Mouse (Mus musculus) C2C12 (cell line): Measurements from ENCODE around the gene Spi1.

Experiments
- CTCF ChIP-seq: IDR thresholded peaks from one replicate; pipeline ENCODE4 v1.5.1; 2011; ENCODE audit not compliant: control insufficient read depth, insufficient read depth, insufficient read length
- MYOG ChIP-seq: IDR thresholded peaks from one replicate; pipeline ENCODE4 v1.6.1; 2011; ENCODE audit not compliant: control insufficient read depth, insufficient read length; ENCODE audit errors: extremely low read depth

DNA sequence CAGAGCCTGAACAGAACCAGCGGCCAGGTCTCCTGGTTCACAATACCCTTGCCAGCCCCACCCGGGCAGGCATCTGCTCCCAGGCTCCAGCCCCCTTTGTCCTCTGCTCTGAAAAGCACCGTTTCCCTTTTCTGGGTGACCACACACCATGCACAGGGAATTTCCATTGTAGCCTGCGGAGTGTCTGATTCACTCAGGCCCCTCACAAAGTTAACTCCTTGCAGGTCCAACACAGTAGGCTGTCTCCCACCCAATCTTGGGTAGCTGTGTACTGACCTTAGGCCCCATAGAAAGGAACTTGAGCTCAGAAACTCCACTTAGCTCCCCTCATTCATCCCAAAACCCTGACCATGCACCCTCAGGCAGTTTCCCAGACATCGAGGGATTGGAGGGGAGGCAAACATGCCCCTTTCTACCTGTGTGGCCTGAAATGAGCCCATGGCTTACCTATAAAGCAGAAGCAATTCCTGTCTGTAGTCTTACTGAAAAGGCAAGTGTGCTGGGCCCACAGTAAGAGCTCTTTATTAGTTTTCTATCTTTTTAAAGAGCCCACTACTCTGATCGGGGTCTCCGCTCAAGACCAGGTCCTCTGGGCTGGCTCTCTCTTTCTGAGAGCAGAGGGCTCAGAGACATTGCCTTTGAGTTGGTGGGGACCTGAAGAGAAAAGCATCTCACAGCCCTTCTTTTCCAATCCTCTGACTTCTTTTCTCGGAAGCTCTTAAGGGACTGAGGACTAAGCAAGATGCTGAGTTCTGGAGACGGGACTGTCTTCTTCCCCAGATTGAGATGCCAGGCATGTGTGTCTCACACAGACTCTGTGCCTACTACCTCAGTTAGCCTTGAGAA, 4.4 kb downstream of the Spi1 start:
- no peak for TF ChIP-seq MYOG
- no peak for TF ChIP-seq CTCF
